Mouse (Mus musculus): ENCODE data around the gene Alkbh3. TPM values are rescaled to one million over a fixed set of nuclear protein-coding genes. Genes with fewer than 3 reads are reported as not detected.
A peak's percentile ranks its signal among the peaks of the same experiment; 100 is the strongest.

Alkbh3 gene
- total RNA-seq, 2 experiments from 2014 or later, result 54.2 to 59.3 TPM

- no peak for DNase-seq
These were observed 17.8 kb downstream of the Alkbh3 start for GRCm38 (mm10) chr2:93992810-93993209.

- DNase-seq, result no peak
These were observed 18.3 kb downstream of the Alkbh3 start for GRCm38 (mm10) chr2:93992259-93992658.

- no peak for DNase-seq
These were observed 19.3 kb downstream of the Alkbh3 start for GRCm38 (mm10) chr2:93991336-93991735.

GRCm38 (mm10) chr2:93988440-93988839, 22.2 kb downstream of the Alkbh3 start:
- DNase-seq, result no peak

GRCm38 (mm10) chr2:93982457-93983235, 28.0 kb downstream of the Alkbh3 start:
- no peak for DNase-seq

- no peak for DNase-seq
These were observed 31.1 kb downstream of the Alkbh3 start for GRCm38 (mm10) chr2:93979249-93980120.

GRCm38 (mm10) chr2:93976436-93977252, 34.0 kb downstream of the Alkbh3 start:
- peak; percentile 39 for DNase-seq

GRCm38 (mm10) chr2:93975526-93976435, 34.8 kb downstream of the Alkbh3 start:
- no peak for DNase-seq

- no peak for DNase-seq
These were observed 35.6 kb downstream of the Alkbh3 start for GRCm38 (mm10) chr2:93975041-93975440.

- no peak for DNase-seq
These were observed 39.0 kb downstream of the Alkbh3 start for GRCm38 (mm10) chr2:93971647-93972046.

- no peak for DNase-seq
These were observed 46.0 kb downstream of the Alkbh3 start for GRCm38 (mm10) chr2:93964494-93965160.

GRCm38 (mm10) chr2:93963802-93964201, 46.8 kb downstream of the Alkbh3 start:
- no peak for DNase-seq

GRCm38 (mm10) chr2:93961716-93962115, 48.9 kb downstream of the Alkbh3 start:
- DNase-seq, result peak; percentile 44

GRCm38 (mm10) chr2:93959346-93959745, 51.3 kb downstream of the Alkbh3 start:
- no peak for DNase-seq

- DNase-seq, result no peak
These were observed 52.4 kb downstream of the Alkbh3 start for GRCm38 (mm10) chr2:93958216-93958615.

GRCm38 (mm10) chr2:93957785-93958175, 52.8 kb downstream of the Alkbh3 start:
- no peak for DNase-seq

- peak; percentile 71 for DNase-seq
These were observed 53.5 kb downstream of the Alkbh3 start, which contains the start of gene Gm13889 for GRCm38 (mm10) chr2:93956908-93957784. TSS of gene Gm13889 (minus strand) at chr2:93957201.

- peak; percentile 36 for DNase-seq
These were observed 54.2 kb downstream of the Alkbh3 start for GRCm38 (mm10) chr2:93956331-93956801.

GRCm38 (mm10) chr2:93955886-93956285, 54.7 kb downstream of the Alkbh3 start:
- DNase-seq, result no peak

Data from gastrocnemius, postnatal 25 days (tissue).